Mouse (Mus musculus) erythroblast, embryonic 14.5 days (primary cell): ENCODE results near the gene Prkca.

ENCODE experiments used
- GATA1 ChIP-seq: IDR thresholded peaks from 2 replicates; pipeline ENCODE4 v1.6.1; 2012; ENCODE audit warnings: low read length, inconsistent platforms, mixed read lengths
- TAL1 ChIP-seq: IDR thresholded peaks from 3 replicates; pipeline ENCODE4 v1.6.1; 2012; ENCODE audit warnings: low read length, inconsistent platforms, mixed read lengths

DNA sequence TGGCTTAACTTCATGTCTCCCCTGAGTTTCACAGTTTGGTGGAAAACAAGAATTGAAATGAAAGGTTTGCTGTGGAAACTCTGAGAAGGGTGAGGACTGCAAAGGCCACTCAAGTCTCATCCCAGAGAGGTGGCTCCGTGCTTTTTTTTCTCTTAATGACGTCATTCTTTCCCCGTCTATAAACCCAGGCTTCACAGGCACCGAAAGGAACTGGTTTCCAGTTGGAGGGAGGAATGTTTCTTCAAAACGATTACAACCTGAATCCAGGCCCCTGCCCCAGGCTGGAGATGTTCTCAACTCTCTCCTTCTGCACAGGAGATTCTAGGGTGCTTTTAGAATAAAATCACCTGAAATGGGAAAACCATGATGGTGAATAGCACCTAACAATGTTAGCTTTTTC lies 10.7 kb downstream of the Prkca start:
- no peak for TF ChIP-seq TAL1
- TF ChIP-seq GATA1 = no peak
